Mouse (Mus musculus): ENCODE results near the gene Dnah12. TPM values are rescaled to one million over a fixed set of nuclear protein-coding genes. Genes with fewer than 3 reads are reported as not detected.
"Not testable (repeated sequence)": the region's sequence is repeated elsewhere in the genome, so short reads cannot be mapped to it uniquely, and the experiment has no call there.

The Dnah12 gene
- polyA plus RNA-seq, 1 experiment from 2014 or later, result 0.06 TPM

DNA sequence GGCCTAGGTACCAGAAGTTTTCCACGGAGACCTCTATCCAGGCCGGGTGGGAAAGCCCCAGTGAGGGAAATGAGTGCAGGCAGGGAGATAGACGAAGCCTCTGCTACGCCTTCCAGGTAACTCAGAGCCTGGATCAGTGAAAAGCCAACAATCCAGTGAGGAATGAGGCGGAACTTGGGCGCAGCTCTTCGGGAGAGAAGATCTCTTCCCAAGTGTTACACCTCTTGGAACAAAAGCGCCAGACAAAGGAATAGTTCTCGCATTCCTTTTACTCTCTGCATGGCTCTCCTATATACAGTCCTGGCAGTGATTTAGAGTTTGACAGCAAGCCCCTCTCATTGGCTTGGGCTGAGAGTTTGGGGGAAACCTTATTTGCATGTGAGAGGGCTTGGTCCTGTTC lies 217.4 kb downstream of the Dnah12 start:
- H3K27ac ChIP-seq (replicated peaks); H3K9me3 ChIP-seq (replicated peaks); DNase-seq (ENCODE audit: low spot score); H3K36me3 ChIP-seq; H3K4me3 ChIP-seq; H3K27me3 ChIP-seq (ENCODE audit: low read depth, poor library complexity, severe bottlenecking); H3K4me1 ChIP-seq: not testable (repeated sequence)
- WGBS, result 54% methylated on average over 9 of the region's 9 CpGs

GRCm38 (mm10) chr14:26911201-26911600 lies 218.1 kb downstream of the Dnah12 start:
- Histone ChIP-seq H3K4me1 (peaks cover 3% of the 10 kb centered on the region; the same call in 1 of the 2 replicates), H3K27me3 (ENCODE audit: low read depth, poor library complexity, severe bottlenecking) (no peaks in the 10 kb centered on the region), H3K9me3 (replicated peaks) (no peaks in the 10 kb centered on the region), H3K27ac (replicated peaks) (no peak overlapping the region), H3K4me3 (no peak overlapping the region), H3K36me3 (no peaks in the 10 kb centered on the region)
- 82% methylated on average over 6 of the region's 6 CpGs for WGBS
- no peak for DNase-seq (ENCODE audit: low spot score)

GRCm38 (mm10) chr14:26911826-26912225 lies 218.8 kb downstream of the Dnah12 start:
- no peak for DNase-seq (ENCODE audit: low spot score)
- H3K9me3 ChIP-seq (replicated peaks), result no peaks in the 10 kb centered on the region
- no peak overlapping the region for H3K27ac ChIP-seq (replicated peaks)
- H3K4me1 ChIP-seq, result peaks cover 3% of the 10 kb centered on the region; the same call in 1 of the 2 replicates
- WGBS, result 95% methylated on average over 13 of the region's 13 CpGs
- no peaks in the 10 kb centered on the region for H3K36me3 ChIP-seq
- H3K4me3 ChIP-seq, result no peak overlapping the region
- no peaks in the 10 kb centered on the region for H3K27me3 ChIP-seq (ENCODE audit: low read depth, poor library complexity, severe bottlenecking)

GRCm38 (mm10) chr14:26913681-26914268 lies 220.7 kb downstream of the Dnah12 start:
- WGBS, result 74% methylated on average over 9 of the region's 9 CpGs
- Histone ChIP-seq H3K36me3 (peaks cover 5% of the 10 kb centered on the region), H3K27me3 (ENCODE audit: low read depth, poor library complexity, severe bottlenecking) (no peaks in the 10 kb centered on the region), H3K27ac (replicated peaks) (no peak overlapping the region), H3K9me3 (replicated peaks) (no peaks in the 10 kb centered on the region), H3K4me3 (no peak overlapping the region), H3K4me1 (peaks cover 3% of the 10 kb centered on the region; the same call in 1 of the 2 replicates)
- DNase-seq (ENCODE audit: low spot score), result no peak

DNA sequence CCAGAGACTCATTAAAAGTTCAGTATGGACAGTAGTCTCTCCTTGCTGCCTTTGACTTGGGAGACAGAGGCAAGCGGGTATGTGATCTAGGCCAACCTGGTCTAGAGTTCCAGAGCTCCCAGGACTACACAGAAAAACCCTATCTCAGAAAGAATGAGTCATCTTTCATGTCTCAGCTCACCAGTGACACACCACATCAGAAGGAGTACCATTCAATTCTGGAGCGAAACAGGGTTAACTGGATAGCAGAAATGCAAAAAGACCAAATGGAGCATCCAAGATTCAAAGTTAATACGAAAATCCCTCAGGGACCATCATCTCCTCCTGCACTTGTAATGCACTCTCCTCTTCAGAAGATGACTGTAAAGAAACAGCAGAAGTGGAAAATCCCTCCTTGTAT lies 226.2 kb downstream of the Dnah12 start:
- H3K4me1 ChIP-seq, result no peaks in the 10 kb centered on the region
- no peaks in the 10 kb centered on the region for H3K27me3 ChIP-seq (ENCODE audit: low read depth, poor library complexity, severe bottlenecking)
- WGBS, result 96% methylated on average over 3 of the region's 3 CpGs
- peaks cover 41% of the 10 kb centered on the region for H3K36me3 ChIP-seq
- no peaks in the 10 kb centered on the region for H3K9me3 ChIP-seq (replicated peaks)
- H3K4me3 ChIP-seq, result no peak overlapping the region
- DNase-seq (ENCODE audit: low spot score), result no peak
- H3K27ac ChIP-seq (replicated peaks), result no peak overlapping the region

DNA sequence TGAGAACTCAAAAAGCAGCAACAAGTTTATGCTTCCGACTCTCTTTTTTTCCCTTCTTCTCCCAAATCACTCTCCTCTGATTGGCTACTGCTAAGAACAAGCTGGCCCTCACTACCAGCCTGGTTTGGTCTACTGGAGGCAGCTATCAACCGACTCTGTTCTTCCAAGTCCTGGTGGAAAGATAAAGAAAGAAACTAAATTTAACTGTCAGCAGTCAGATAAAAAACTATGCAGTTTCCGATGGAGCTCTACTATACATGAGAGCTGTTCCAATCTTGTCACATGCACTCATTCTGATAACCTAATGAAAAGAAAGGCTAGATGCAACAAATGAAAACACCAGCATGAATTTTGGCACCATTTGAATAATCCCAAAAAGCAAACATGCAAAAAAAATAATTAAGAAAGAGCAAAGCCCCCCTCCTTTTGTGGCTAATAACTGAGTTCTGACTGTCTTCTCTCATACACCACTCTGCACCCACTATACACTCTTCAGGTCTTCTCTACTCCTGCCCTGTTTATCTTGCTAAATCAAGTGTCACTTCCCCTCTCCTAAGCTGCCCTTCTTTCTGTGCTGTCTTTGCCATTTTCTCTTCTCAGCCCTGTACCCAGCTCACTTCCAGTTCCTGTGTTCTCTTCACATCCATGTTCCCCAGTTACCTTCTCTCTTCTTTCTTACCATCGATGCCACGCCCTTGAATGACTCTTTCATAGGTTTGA lies 230.8 kb downstream of the Dnah12 start:
- H3K36me3 ChIP-seq, result peaks cover 67% of the 10 kb centered on the region
- H3K4me1 ChIP-seq, result no peaks in the 10 kb centered on the region
- H3K27me3 ChIP-seq (ENCODE audit: low read depth, poor library complexity, severe bottlenecking), result no peaks in the 10 kb centered on the region
- DNase-seq (ENCODE audit: low spot score), result no peak
- H3K4me3 ChIP-seq, result no peak overlapping the region
- no peak overlapping the region for H3K27ac ChIP-seq (replicated peaks)
- no peaks in the 10 kb centered on the region for H3K9me3 ChIP-seq (replicated peaks)
- WGBS, result 92% methylated on average over 5 of the region's 5 CpGs

DNA sequence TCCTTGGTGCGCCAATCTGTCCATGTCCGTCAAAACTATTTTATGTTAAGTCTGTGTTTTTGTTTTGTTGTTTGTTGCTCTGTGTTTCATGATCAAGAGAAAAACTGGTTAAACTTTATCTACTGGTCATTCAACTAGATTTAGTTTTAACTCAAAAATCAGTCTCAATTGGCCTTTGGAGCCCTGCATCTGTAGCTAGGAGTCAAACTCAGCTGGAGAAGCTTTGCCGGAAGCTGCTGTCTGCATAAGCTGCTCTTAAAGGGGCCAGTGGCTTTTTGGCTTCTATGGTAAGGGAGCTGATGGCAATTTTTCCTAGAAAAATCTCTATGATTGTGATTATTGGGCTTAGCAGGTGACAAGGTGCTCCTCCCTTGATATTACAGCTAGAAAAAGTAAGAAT lies 241.8 kb downstream of the Dnah12 start:
- peaks cover 34% of the 10 kb centered on the region for H3K36me3 ChIP-seq

DNA sequence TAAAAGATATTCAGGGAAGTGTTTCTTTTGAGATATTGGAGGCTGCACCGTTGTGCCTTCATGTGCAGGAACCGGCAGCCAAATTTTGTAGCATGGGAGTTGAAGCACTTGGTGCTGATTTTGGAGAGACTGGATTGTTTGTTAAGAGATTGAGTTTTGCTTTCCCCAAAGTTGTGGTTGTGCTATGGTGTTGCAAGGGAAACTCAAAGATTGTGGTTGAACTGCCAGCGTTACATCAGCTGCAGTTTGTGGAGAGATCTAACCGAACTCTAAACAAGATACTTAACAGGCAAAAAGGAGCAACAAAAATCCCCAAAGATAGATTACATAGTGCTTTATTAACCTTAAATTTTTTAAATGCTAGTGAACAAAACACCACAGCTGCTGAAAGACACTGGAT lies 242.5 kb downstream of the Dnah12 start:
- DNase-seq (ENCODE audit: low spot score), result no peak
- Histone ChIP-seq H3K27me3 (ENCODE audit: low read depth, poor library complexity, severe bottlenecking) (no peaks in the 10 kb centered on the region), H3K27ac (replicated peaks) (no peak overlapping the region), H3K4me3 (no peak overlapping the region), H3K9me3 (replicated peaks) (no peaks in the 10 kb centered on the region), H3K36me3 (peaks cover 39% of the 10 kb centered on the region), H3K4me1 (no peaks in the 10 kb centered on the region)
- 94% methylated on average over 4 of the region's 4 CpGs for WGBS

More for the DNA sequence above, 241.8 kb downstream of the Dnah12 start:
- Histone ChIP-seq H3K4me3 (no peak overlapping the region), H3K27ac (replicated peaks) (no peak overlapping the region), H3K9me3 (replicated peaks) (no peaks in the 10 kb centered on the region), H3K4me1 (no peaks in the 10 kb centered on the region), H3K27me3 (ENCODE audit: low read depth, poor library complexity, severe bottlenecking) (no peaks in the 10 kb centered on the region)
- DNase-seq (ENCODE audit: low spot score), result no peak
- 85% methylated on average over 3 of the region's 3 CpGs for WGBS

Small RNA genes lying within 50 kb of the gene (microRNA-seq; reads per million reads assigned to microRNA genes)
- 2.4 reads per million for gene Mir7672

Other genes starting within 250 kb of the Dnah12 start
- 13.8 and 14.3 TPM in 2 replicates for gene Slmap, start 158.3 kb upstream of the Dnah12 start, polyA plus RNA-seq (2016; fragmentation: Nextera tagmentation; extraction: Ambion mirVana)
- gene Dennd6a, start 119.4 kb upstream of the Dnah12 start, polyA plus RNA-seq (2016; fragmentation: Nextera tagmentation; extraction: Ambion mirVana), result 28.9 and 30.3 TPM in 2 replicates
- 517 and 522 TPM in 2 replicates for gene Arf4, start 55.2 kb upstream of the Dnah12 start, polyA plus RNA-seq (2016; fragmentation: Nextera tagmentation; extraction: Ambion mirVana)
- 11.2 and 11.8 TPM in 2 replicates for gene Pde12, start 23.4 kb upstream of the Dnah12 start, polyA plus RNA-seq (2016; fragmentation: Nextera tagmentation; extraction: Ambion mirVana)
- gene Asb14, start 201.3 kb downstream of the Dnah12 start, polyA plus RNA-seq (2016; fragmentation: Nextera tagmentation; extraction: Ambion mirVana), result not detected in 2 replicates